Mouse (Mus musculus): ENCODE data around the gene Scrn3. TPM values are rescaled to one million over a fixed set of nuclear protein-coding genes. Genes with fewer than 3 reads are reported as not detected.

Gene Scrn3
- polyA plus RNA-seq, 1 experiment from 2014 or later = 16.3 TPM

GRCm38 (mm10) chr2:73270071-73270592, 42.3 kb upstream of the Scrn3 start:
- Histone ChIP-seq H3K36me3 (no peaks in the 10 kb centered on the region), H3K27me3 (peaks cover 91% of the 10 kb centered on the region), H3K9ac (no peak overlapping the region), H3K4me1 (peaks cover 49% of the 10 kb centered on the region), H3K9me3 (no peaks in the 10 kb centered on the region), H3K4me2 (replicated peaks) (peak overlapping the region; percentile 78; the same call in 1 of the 2 replicates), H3K4me3 (peak overlapping the region; percentile 55; the same call in 1 of the 2 replicates), H3K27ac (no peak overlapping the region)
- ATAC-seq (ENCODE audit: low FRiP score, low read depth) = no peak
- 2% methylated on average over 14 of the region's 14 CpGs for WGBS

GRCm38 (mm10) chr2:73270593-73271458, 41.6 kb upstream of the Scrn3 start:
- H3K36me3 ChIP-seq = no peaks in the 10 kb centered on the region
- 2% methylated on average over 38 of the region's 38 CpGs for WGBS
- peak overlapping the region; percentile 55 for H3K4me3 ChIP-seq
- no peak overlapping the region for H3K27ac ChIP-seq
- H3K9ac ChIP-seq = no peak overlapping the region
- ATAC-seq (ENCODE audit: low FRiP score, low read depth) = no peak
- peaks cover 49% of the 10 kb centered on the region for H3K4me1 ChIP-seq
- H3K4me2 ChIP-seq (replicated peaks) = peak overlapping the region; percentile 78
- no peaks in the 10 kb centered on the region for H3K9me3 ChIP-seq
- H3K27me3 ChIP-seq = peaks cover 86% of the 10 kb centered on the region

GRCm38 (mm10) chr2:73271459-73272161, 40.8 kb upstream of the Scrn3 start, which contains the start of gene Sp9:
Sp9 (plus strand) TSS chr2:73271925.
- Histone ChIP-seq H3K27ac (no peak within 1 kb of the TSS), H3K4me2 (replicated peaks) (peak within 1 kb of the TSS; percentile 78), H3K4me1 (peaks cover 49% of the 10 kb centered on the region), H3K4me3 (peak within 1 kb of the TSS; percentile 55), H3K9me3 (no peaks in the 10 kb centered on the region), H3K9ac (peak within 1 kb of the TSS; percentile 71), H3K36me3 (no peaks in the 10 kb centered on the region), H3K27me3 (peaks cover 86% of the 10 kb centered on the region)
- peak; percentile 84 for ATAC-seq (ENCODE audit: low FRiP score, low read depth)
- WGBS = under 1% methylated on average over 48 of the region's 48 CpGs

GRCm38 (mm10) chr2:73272351-73273248, 39.8 kb upstream of the Scrn3 start:
- no peaks in the 10 kb centered on the region for H3K9me3 ChIP-seq
- H3K9ac ChIP-seq = peak overlapping the region; percentile 71
- no peak for ATAC-seq (ENCODE audit: low FRiP score, low read depth)
- H3K4me3 ChIP-seq = peak overlapping the region; percentile 55
- peak overlapping the region; percentile 78 for H3K4me2 ChIP-seq (replicated peaks)
- WGBS = under 1% methylated on average over 54 of the region's 55 CpGs
- no peak overlapping the region; the same call in 1 of the 2 replicates for H3K27ac ChIP-seq
- no peaks in the 10 kb centered on the region for H3K36me3 ChIP-seq
- peaks cover 87% of the 10 kb centered on the region for H3K27me3 ChIP-seq
- peaks cover 56% of the 10 kb centered on the region for H3K4me1 ChIP-seq

GRCm38 (mm10) chr2:73273249-73274118, 38.9 kb upstream of the Scrn3 start:
- peak overlapping the region; percentile 55 for H3K4me3 ChIP-seq
- H3K27ac ChIP-seq = no peak overlapping the region; the same call in 1 of the 2 replicates
- no peaks in the 10 kb centered on the region for H3K36me3 ChIP-seq
- peaks cover 85% of the 10 kb centered on the region for H3K27me3 ChIP-seq
- ATAC-seq (ENCODE audit: low FRiP score, low read depth) = no peak
- no peaks in the 10 kb centered on the region for H3K9me3 ChIP-seq
- WGBS = under 1% methylated on average over 102 of the region's 110 CpGs
- peaks cover 55% of the 10 kb centered on the region for H3K4me1 ChIP-seq
- H3K4me2 ChIP-seq (replicated peaks) = peak overlapping the region; percentile 78
- H3K9ac ChIP-seq = peak overlapping the region; percentile 71

GRCm38 (mm10) chr2:73274119-73274920, 38.1 kb upstream of the Scrn3 start:
- under 1% methylated on average over 88 of the region's 88 CpGs for WGBS
- no peak overlapping the region for H3K27ac ChIP-seq
- H3K4me1 ChIP-seq = peaks cover 63% of the 10 kb centered on the region
- H3K9ac ChIP-seq = peak overlapping the region; percentile 71
- no peaks in the 10 kb centered on the region for H3K36me3 ChIP-seq
- peaks cover 85% of the 10 kb centered on the region for H3K27me3 ChIP-seq
- H3K4me2 ChIP-seq (replicated peaks) = peak overlapping the region; percentile 78
- H3K4me3 ChIP-seq = peak overlapping the region; percentile 55
- H3K9me3 ChIP-seq = no peaks in the 10 kb centered on the region
- ATAC-seq (ENCODE audit: low FRiP score, low read depth) = no peak

GRCm38 (mm10) chr2:73275261-73276040, 37.0 kb upstream of the Scrn3 start:
- Histone ChIP-seq H3K27ac (no peak overlapping the region), H3K36me3 (no peaks in the 10 kb centered on the region), H3K4me1 (peaks cover 64% of the 10 kb centered on the region), H3K27me3 (peaks cover 84% of the 10 kb centered on the region), H3K9me3 (no peaks in the 10 kb centered on the region), H3K4me3 (no peak overlapping the region), H3K4me2 (replicated peaks) (peak overlapping the region; percentile 21; the same call in 1 of the 2 replicates), H3K9ac (no peak overlapping the region)
- ATAC-seq (ENCODE audit: low FRiP score, low read depth) = no peak
- 12% methylated on average over 8 of the region's 8 CpGs for WGBS

- no peaks in the 10 kb centered on the region for H3K9me3 ChIP-seq
- peak overlapping the region; percentile 21; the same call in 1 of the 2 replicates for H3K4me2 ChIP-seq (replicated peaks)
- H3K27me3 ChIP-seq = peaks cover 84% of the 10 kb centered on the region
- peaks cover 64% of the 10 kb centered on the region for H3K4me1 ChIP-seq
- no peak for ATAC-seq (ENCODE audit: low FRiP score, low read depth)
- H3K27ac ChIP-seq = no peak overlapping the region
- H3K9ac ChIP-seq = no peak overlapping the region
- no peaks in the 10 kb centered on the region for H3K36me3 ChIP-seq
- 3% methylated on average over 6 of the region's 6 CpGs for WGBS
- peak overlapping the region; percentile 13 for H3K4me3 ChIP-seq
Observed at GRCm38 (mm10) chr2:73276141-73276571, 36.2 kb upstream of the Scrn3 start.

GRCm38 (mm10) chr2:73277021-73277708, 35.2 kb upstream of the Scrn3 start:
- WGBS = 1% methylated on average over 38 of the region's 38 CpGs
- Histone ChIP-seq H3K36me3 (no peaks in the 10 kb centered on the region), H3K4me1 (peaks cover 57% of the 10 kb centered on the region), H3K4me3 (peak overlapping the region; percentile 33), H3K4me2 (replicated peaks) (peak overlapping the region; percentile 56), H3K27ac (peak overlapping the region; percentile 7; the same call in 1 of the 2 replicates), H3K9ac (peak overlapping the region; percentile 61), H3K27me3 (peaks cover 84% of the 10 kb centered on the region), H3K9me3 (no peaks in the 10 kb centered on the region)
- ATAC-seq (ENCODE audit: low FRiP score, low read depth) = no peak

Data from limb, embryonic 13.5 days (tissue).